Mouse (Mus musculus): ENCODE results near the gene Ambn.
"Not testable (repeated sequence)": the region's sequence is repeated elsewhere in the genome, so short reads cannot be mapped to it uniquely, and the experiment has no call there.

Ambn gene

DNA sequence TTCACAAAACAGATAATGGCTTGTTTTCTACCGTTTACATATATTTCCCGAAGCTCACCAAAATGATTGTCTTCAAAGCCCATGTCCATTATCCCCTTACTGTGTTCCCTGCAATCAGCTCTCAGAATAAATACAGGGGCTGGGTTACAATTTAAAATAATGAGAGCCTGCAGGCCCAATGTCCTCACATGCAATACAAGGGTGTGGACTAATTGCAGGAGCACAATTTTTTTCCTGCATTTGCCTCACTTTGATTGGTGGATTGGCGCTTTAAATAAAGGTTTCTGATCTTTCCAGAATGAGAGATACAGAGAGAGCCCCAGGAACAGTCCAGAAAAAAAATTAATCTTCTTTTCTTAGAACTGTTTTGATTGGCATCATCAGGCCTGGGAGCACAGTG, at the start of gene Ambn:
Ambn (plus strand) TSS at position 301 of the 400 bp plus-strand sequence.
- in situ Hi-C loops (cut with MboI, MseI), result no loop called here

DNA sequence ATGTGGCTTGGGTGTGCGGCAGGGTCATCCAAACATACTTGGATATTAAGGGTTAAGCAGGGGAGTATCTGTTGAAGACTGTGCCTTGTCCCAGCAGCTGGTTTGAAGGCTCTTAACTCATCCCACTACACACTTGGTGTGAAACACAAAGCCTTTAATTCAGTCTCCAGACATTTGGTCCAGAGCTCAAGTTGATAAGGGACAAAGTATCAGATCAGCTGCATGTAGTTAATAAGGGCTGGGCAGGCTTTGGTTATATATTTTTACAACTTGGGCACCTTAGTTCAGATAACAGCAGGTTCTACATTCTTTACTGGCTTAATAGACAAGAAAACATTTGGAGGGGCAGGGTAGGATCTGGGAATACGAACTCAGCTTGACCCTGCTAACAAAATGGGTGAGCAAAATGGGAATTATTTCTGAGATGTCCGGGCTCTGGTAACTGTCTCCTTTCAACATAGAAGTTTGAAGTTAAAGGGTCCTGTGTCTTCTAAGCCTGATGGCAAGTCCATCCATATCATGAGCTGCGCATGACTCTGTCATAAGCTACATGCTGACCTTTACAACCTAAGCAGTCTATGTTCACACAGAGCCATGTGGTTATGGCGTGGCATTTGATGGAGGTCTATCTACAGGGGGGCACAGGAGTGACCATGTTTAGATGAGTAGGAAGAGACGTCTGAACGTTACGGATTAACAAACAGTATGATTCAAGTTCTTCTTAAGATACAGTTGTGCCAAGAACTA, 35.3 kb upstream of the Ambn start:
- in situ Hi-C loops (cut with MboI, MseI), result no loop called here

DNA sequence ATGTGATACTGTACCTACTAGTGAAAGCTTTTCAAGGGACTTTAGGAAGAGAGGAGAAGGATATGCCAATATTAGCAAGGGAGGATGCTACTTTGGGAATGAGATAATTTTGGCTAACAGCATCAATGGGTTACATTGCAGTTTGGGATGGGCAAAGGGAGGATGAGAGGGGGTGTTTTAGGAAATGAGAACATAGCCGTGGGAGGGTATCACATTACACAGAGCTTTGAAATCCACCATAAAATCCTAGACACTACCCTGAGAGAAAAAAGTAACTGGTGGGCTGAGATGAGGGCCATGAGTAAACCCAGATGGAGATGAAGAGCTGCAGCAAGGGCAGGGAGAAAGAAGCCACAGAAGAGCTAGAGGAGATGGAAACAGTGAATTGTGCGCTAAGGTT, 30.9 kb upstream of the Ambn start:
- in situ Hi-C loops (cut with MboI, MseI), result not testable (repeated sequence)

DNA sequence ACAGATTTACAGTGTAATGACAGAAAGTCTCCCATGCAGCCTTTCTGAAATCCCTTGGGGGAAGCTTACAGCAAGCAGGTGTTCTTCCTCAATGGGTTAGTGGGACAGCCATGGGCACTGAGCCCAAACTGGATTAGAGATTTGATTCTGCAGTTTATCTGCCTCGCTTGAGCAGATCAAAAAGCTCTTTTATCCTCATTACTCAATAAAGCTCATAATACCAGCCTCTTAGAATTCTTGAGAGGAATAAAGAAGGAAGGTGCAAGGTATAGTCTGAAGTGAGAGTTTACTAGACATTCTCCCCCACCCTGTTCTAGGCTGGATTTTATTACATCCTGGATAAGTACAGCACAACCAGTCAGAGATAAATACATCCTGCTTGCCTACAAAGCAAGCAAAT, 29.0 kb upstream of the Ambn start:
- in situ Hi-C loops (cut with MboI, MseI), result no loop called here

DNA sequence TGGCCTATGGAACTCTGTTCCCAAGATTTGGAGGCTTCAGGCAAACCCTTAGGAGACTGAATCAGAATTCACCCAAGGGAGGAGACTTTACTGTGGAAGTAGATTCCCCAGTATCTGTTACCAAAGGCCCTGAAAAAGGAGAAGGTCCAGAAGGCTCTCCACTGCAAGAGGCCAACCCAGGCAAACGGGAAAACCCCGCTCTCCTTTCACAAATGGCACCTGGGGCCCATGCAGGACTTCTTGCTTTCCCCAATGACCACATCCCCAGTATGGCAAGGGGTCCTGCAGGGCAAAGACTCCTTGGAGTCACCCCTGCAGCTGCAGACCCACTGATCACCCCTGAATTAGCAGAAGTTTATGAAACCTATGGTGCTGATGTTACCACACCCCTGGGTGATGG, 11.7 kb downstream of the Ambn start:
- in situ Hi-C loops (cut with MboI, MseI), result no loop called here

DNA sequence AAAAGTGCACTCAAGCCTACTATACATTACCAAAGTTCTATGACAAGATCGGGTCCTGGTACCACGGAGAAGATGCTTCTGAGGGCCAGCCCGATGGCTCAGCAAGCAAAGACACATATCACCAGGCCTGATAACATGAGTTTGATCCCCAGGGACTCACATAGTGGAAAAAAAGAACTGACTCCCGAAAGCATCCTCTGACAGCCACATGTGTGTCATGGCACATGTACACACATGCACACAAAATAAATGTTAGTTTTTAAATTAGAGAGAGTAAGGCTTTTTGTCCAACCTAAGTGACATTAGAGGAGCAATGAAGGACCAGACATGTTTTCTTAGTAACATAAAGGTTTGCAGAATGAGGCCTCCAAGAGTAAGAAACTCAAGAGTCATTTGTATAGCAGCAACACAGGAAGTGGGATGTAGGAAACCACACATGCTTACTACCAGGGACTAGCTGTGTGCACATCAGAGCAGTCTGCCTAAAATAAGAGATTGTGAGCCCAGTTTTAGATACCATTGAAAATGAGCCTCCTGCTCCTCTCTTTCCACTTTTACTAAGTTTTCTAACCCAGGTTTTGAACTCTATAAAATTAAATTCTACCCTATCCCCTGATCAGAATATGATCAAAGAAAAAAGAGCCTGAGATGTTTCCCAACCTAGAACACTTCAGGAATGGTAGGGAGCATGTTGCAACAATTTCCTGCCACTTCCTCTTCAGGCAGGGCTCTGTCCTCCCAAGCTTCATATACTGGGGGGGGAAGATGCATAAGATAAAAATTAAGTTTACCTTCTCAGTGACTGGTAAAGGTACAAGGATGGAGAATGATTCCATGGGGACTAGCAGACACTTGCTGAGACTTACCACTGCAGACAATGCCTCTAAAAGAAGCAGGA, 13.3 kb downstream of the Ambn start:
- in situ Hi-C loops (cut with MboI, MseI), result no loop called here

DNA sequence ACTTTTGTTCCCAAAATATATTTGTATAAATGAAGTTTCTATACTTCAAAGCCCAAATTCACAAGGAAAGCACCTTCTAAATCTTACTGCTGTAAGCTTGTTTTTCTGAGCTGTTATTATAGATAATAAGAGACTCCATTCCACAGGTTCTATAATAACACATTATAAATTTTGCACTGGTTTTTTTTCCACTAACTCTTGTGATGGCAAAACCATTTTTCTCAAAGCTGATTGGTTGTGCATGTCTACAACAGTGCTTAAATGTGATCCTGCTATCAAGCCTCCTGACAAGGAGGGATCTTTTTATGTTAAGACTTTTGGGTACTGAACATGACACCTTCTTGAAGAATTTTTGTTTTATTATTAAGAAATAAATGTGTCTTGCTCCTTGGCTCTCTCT, 31.9 kb downstream of the Ambn start, which contains the start of gene Enam:
Enam (plus strand) TSS at position 301 of the 400 bp plus-strand sequence.
- in situ Hi-C loops (cut with MboI, MseI), result no loop called here

DNA sequence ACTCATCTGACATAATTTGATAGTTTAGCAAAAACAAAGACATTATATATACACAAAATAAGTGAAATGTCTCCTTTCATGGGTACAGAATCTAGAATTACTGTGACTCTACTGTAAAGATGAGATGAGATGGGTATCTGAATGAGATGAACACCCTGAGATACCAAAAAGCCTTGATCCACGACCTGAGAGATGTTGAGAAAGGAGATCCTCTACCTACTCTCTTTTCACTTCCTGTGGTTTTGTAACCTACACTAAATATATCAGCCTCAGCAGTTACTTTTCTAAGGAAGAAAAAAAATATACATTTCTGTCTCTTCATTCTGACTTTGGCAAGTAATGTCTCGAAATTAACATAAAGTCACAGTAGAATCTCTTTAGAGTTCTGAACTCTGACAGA, 33.2 kb downstream of the Ambn start:
- in situ Hi-C loops (cut with MboI, MseI), result no loop called here

DNA sequence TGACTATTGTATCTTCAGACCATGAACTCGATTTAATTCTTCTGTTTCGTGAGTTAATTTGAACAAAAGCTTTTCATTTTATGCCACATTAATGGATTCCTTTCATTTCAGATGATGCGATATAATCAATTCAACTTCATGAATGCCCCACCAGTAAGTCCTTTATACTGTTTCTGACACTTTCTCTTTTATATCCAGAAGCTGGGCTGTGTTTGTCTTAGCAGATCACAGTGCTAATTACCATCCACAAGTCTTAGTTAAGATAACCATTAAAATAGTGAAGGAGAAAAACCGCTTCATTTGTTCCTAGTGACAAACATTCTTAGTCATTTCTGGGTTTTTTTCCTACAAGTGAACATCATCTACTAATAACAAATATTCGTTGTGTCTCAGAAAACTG, 35.3 kb downstream of the Ambn start:
- in situ Hi-C loops (cut with MboI, MseI), result no loop called here

DNA sequence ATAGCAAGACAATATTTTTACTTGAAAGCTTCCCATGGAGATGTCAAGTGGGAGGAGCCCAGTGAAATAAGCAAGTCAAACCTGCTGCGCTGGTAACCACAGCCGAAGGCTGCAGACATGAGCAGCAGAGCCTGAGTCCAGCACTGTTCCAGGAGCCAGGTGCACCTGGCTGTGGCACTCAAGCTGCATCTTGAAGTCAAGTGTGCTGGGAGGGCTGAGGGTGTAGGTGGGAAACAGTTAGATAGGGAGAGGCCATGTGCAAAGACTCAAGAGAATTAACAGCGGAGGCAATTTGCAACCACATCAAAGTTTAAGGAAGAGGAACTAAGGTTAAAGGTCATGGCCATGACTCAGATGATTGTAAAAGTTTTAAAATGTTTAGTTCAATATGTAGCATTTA, 44.0 kb downstream of the Ambn start:
- in situ Hi-C loops (cut with MboI, MseI), result no loop called here

DNA sequence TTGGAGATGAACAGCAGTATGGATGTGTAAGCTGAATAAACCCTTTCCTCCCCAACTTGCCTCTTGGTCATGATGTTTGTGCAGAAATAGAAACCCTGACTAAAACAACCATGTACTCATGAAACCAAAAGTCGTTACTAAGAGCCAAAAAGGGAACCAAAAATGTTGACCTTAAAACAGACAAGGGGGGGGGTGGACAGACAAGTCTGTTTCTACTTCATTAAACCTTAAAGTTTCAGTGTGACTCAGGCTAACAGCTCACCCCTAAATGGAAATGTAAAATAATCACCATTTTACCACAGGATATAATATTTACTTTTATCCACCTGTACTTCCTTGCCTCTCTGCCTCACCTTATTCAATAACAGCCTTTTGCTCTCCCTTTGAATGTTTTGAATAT, 52.8 kb downstream of the Ambn start:
- in situ Hi-C loops (cut with MboI, MseI), result no loop called here

DNA sequence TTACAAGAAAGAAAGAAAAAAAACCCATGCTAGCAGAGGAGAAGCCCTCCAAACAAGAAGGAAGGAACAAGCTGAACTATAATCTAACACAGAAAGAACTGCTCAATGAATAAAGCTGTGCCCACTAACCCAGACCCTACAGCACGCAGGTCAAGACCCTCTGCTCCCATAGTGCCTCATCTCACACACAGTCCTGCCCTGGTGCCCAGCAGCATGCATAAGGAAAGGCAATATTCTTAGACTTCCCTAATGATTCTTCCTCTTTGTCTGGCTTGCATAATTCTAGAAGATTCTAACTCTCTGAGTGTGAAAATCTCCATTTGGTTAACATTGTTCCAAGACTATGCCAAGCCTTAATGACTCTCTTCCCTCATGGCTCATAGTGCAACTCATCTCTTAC, 53.2 kb downstream of the Ambn start:
- in situ Hi-C loops (cut with MboI, MseI), result no loop called here
